Mouse (Mus musculus): ENCODE data around the gene Pbp2.
A peak's percentile ranks its signal among the peaks of the same experiment; 100 is the strongest.

Pbp2 gene

GRCm38 (mm10) chr6:135310305-135310704 is at the start of gene Pbp2:
TSS of gene Pbp2 (minus strand) at chr6:135310405.
- no peak for DNase-seq (ENCODE audit: low read depth)

GRCm38 (mm10) chr6:135354953-135355352 is 44.7 kb upstream of the Pbp2 start:
- DNase-seq (ENCODE audit: low read depth) = no peak

DNA sequence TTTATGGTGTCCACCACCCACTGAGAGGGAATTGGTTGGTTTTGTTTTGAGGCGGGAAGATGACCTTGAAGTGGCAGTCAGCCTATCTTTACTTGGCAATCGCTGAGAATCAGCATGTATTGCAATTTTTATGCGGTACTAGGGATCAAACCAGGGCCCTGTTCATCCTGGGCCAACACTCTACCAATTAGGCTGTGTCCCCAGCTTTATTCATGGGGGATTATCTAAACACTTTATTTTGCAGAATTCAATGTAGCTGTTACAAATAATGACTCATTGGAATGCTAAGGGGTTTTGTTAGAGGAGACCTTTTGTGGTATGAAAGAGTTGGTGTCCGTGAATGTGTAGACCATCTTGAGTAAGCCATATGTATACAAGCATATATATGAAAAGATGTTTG is 42.3 kb upstream of the Pbp2 start:
- no peak for DNase-seq (ENCODE audit: low read depth)

- DNase-seq (ENCODE audit: low read depth) = no peak
These were observed 41.6 kb upstream of the Pbp2 start for GRCm38 (mm10) chr6:135351638-135352302.

DNA sequence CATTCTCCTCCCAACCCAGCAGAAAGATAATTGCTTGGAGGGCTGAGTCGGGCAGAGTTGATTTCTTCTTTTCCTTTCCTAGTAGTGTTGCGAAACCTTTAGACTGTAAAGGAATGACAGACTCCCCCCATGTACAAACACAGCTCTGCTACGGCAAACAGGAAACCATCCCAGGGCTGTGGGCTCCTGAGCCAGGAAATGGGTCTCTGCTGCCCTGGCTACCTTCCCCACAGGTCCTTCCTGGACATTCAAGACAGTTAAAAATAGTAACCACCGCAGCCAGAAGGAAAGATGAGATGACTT is 30.8 kb upstream of the Pbp2 start:
- no peak for DNase-seq (ENCODE audit: low read depth)

GRCm38 (mm10) chr6:135340355-135341075 is 30.3 kb upstream of the Pbp2 start:
- no peak for DNase-seq (ENCODE audit: low read depth)

GRCm38 (mm10) chr6:135336376-135336775 is 26.2 kb upstream of the Pbp2 start:
- DNase-seq (ENCODE audit: low read depth) = no peak

- DNase-seq (ENCODE audit: low read depth) = no peak
These were observed 23.9 kb upstream of the Pbp2 start for GRCm38 (mm10) chr6:135333994-135334651.

GRCm38 (mm10) chr6:135332737-135333281 is 22.6 kb upstream of the Pbp2 start:
- no peak for DNase-seq (ENCODE audit: low read depth)

GRCm38 (mm10) chr6:135331916-135332315 is 21.7 kb upstream of the Pbp2 start:
- no peak for DNase-seq (ENCODE audit: low read depth)

GRCm38 (mm10) chr6:135326847-135327246 is 16.6 kb upstream of the Pbp2 start:
- no peak for DNase-seq (ENCODE audit: low read depth)

DNA sequence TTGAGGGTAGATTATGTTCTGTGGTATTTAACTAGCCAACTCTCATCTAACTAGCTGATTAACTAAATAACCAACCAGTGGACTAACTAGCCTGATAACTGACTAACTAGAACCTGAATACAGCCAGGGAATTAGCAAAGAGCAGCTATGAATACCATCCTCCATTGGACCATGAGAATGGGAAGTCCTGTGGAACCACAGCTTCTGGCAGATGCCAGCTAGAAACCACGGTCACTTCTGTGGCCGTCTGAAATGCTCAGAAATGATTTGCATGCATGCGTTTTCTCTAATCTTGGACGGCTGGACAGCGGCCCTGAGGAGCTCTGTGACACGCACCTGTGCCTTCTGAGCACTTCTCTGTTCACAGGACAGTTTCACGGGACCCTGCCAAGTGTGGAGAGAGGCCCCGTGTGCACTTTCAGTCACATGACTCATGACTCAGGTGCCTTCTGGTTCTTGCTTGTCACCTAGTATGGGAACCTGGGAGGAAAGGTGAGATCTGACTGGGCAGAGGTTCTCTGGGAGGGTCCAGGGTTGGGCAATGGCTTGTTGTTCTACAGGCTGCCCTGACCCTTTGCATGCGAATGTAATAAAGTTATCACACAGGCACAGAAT is 14.6 kb upstream of the Pbp2 start:
- peak; percentile 7 for DNase-seq (ENCODE audit: low read depth)

- DNase-seq (ENCODE audit: low read depth) = no peak
These were observed 13.9 kb upstream of the Pbp2 start for GRCm38 (mm10) chr6:135324111-135324510.

DNA sequence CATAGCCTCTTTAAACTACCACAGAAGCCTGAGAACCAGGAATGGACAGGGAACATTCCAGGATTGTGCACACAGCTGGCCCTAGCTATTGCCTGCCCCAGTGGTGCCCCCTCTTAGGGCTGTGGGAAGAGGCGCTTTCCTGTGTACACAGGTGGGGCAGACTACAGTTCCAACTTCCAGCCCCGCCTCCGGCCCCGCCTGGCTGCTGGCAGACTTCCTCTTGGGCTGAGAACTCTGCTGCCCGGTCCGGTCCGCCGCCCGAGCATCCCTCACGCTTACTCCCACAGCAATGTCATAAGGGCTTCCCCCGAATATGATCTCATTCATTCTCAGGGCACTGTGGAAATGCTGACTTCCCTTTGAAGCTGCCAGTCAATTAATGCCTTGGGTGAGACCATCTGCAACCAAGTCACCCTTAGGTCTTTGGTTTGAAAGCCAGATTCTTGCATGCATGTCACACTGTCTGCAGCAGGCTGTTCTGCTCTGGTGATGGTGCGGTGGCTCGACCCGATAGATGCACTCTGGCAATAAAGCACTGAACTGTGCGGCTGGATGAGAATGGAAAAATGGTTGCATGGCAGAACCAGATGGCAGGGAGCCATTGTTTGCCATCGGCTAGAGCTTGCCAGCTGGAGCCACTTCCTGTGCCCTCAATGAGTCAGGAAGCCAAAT is 13.2 kb upstream of the Pbp2 start:
- DNase-seq (ENCODE audit: low read depth) = peak; percentile 44

- peak; percentile 12 for DNase-seq (ENCODE audit: low read depth)
These were observed 12.5 kb upstream of the Pbp2 start for GRCm38 (mm10) chr6:135322749-135323148.

DNA sequence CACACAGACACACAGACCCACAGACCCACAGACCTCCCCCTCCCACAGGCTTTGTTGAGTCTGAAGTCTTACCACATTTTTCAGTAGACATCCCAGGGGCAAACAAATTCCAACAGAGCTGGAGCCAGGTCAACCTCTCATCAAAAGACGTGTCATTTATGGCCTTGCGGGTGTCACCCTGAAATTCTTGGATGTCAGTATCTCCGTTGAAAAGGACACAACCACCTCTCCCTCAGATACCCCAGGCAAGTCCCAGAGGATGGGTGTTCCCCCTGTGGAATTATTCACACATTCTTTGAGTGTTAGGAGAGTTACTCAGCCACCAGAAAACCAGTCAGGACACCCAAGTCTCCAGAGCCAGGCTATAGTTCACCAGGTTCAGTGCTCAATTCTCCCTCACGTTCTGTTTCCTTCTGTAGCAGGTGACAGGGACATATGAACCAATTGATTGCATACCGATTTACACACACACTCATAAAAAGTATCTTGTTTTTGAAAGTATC is 9.3 kb upstream of the Pbp2 start:
- no peak for DNase-seq (ENCODE audit: low read depth)

DNA sequence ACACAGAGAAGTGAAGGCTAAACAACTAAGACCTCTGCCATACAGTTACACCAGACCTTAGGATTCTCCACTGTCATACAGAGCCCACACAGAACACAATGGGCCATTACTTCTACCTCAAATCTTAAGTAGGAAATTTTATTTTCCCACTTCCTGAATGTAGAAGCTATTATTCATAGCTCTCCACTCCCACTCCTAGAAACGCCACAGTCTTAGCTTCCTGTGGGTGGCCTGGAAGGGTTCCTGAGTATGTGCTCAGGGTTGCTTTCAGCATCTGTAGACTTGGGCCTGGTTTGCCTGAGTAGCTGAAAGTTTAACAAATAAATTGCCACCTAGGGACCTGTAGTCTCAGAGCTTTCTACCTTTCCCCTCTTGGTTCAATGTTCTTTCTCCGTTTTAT is 5.9 kb upstream of the Pbp2 start:
- DNase-seq (ENCODE audit: low read depth) = no peak

- DNase-seq (ENCODE audit: low read depth) = no peak
These were observed 3.8 kb upstream of the Pbp2 start for GRCm38 (mm10) chr6:135313981-135314380.

GRCm38 (mm10) chr6:135312038-135312437 is 1.8 kb upstream of the Pbp2 start:
- DNase-seq (ENCODE audit: low read depth) = no peak

- DNase-seq (ENCODE audit: low read depth) = no peak
These were observed 5.5 kb downstream of the Pbp2 start for GRCm38 (mm10) chr6:135304576-135305260.

DNA sequence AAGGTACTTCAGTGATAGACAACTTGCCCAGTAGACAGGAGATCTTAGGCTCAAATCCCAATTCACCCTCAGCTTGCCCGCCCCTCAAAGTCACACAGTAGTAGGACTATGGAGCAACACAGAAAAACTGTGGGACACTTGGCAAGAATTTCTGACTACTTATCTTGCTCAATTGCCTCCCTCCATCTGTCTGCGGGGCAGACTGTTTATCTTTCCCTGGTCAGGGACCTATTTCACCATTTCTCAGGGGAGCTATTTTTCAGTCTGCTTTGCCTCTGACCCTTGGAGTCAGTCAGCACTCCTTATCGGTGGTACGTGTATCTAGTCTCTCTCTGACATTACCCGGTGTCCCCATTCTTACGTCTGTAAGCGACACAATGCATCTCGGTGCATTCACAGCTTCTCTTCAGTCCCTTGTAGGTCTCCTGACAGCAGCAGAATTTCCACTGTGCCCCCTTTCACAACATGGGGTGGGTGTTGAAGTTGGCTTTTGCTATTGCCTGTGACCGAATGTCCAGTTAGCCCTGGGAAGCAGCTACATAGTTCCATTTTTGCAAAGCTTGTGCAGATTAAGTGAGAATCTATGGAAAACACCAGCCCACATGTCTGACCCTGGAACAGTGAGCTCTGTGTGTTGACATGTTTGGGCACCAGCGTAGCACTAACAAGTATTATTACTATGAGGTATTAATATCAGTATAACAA is 7.6 kb downstream of the Pbp2 start:
- no peak for DNase-seq (ENCODE audit: low read depth)

Data from induced T-regulatory cell, adult 2 months (primary cell).